ENCODE assay signal across 8 mouse cellular contexts in the genomic region with DNA sequence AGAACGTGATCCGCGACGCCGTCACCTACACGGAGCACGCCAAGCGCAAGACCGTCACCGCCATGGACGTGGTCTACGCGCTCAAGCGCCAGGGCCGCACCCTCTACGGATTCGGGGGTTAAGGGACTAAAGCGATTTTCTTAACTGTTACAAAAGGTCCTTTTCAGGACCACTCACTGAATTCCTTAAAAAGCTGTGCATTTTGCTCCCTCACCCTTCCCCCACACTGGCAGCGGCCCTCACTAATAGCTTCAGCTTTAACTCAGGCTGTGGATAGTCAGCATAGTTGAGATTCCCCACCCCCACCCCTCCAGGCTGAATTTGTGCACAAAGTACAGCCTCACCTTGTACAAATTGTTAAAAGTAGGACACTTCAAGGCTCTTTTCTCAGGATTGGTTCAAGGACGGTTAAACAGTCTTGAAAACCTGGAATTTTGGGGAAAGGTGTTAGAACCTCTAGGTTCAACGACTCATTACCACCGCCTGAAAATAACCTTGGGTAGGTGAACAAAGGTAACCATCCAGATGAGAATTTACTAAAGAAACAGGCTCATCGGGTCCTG. TPM values are rescaled to one million over a fixed set of nuclear protein-coding genes. Genes with fewer than 3 reads are reported as not detected.
A peak's percentile ranks its signal among the peaks of the same experiment; 100 is the strongest.
DNase-seq lines count a peak whose midpoint lies in the region; ATAC-seq lines count a peak whose summit lies in the region.

No protein-coding gene starts in this region.

- no peaks in the 10 kb centered on the region for H3K27me3 ChIP-seq in heart, embryonic 10.5 days (ENCODE audit: insufficient read depth, poor library complexity, severe bottlenecking)
- H3K27me3 ChIP-seq in embryonic facial prominence, embryonic 13.5 days: no peaks in the 10 kb centered on the region
- H3K27me3 ChIP-seq in limb, embryonic 12.5 days: no peaks in the 10 kb centered on the region
- H3K27me3 ChIP-seq in neural tube, embryonic 12.5 days (replicated peaks): no peaks in the 10 kb centered on the region

- WGBS in heart, embryonic 10.5 days: 3% methylated on average over 18 of the region's 23 CpGs
- under 1% methylated on average over 16 of the region's 23 CpGs for WGBS in embryonic facial prominence, embryonic 13.5 days
- WGBS in limb, embryonic 12.5 days: 2% methylated on average over 17 of the region's 23 CpGs
- 2% methylated on average over 21 of the region's 23 CpGs for WGBS in neural tube, embryonic 12.5 days

- peaks cover 13% of the 10 kb centered on the region for H3K4me1 ChIP-seq in heart, embryonic 10.5 days
- peaks cover 17% of the 10 kb centered on the region for H3K4me1 ChIP-seq in embryonic facial prominence, embryonic 13.5 days
- peaks cover 16% of the 10 kb centered on the region for H3K4me1 ChIP-seq in limb, embryonic 12.5 days (replicated peaks)
- H3K4me1 ChIP-seq in neural tube, embryonic 12.5 days: peaks cover 9% of the 10 kb centered on the region; the same call in 1 of the 2 replicates

- peak overlapping the region; percentile 59 for H3K4me3 ChIP-seq in heart, embryonic 10.5 days
- H3K4me3 ChIP-seq in embryonic facial prominence, embryonic 13.5 days: peak overlapping the region; percentile 46
- H3K4me3 ChIP-seq in limb, embryonic 12.5 days (replicated peaks): peak overlapping the region; percentile 43
- peak overlapping the region; percentile 28 for H3K4me3 ChIP-seq in neural tube, embryonic 12.5 days

- DNase-seq in heart, embryonic 10.5 days (ENCODE audit: low spot score): peak; percentile 81
- no peak for DNase-seq in heart, postnatal 4 days
- peak; percentile 75 for DNase-seq in A20 (ENCODE audit: low read depth, low spot score)
- DNase-seq in frontal cortex, postnatal 36 days (ENCODE audit: low spot score in 2 of 2): no peak
- no peak for DNase-seq in adrenal gland, postnatal 25 days

- peak overlapping the region; percentile 80 for H3K4me2 ChIP-seq in embryonic facial prominence, embryonic 13.5 days
- peak overlapping the region; percentile 79 for H3K4me2 ChIP-seq in limb, embryonic 12.5 days
- peak overlapping the region; percentile 62 for H3K4me2 ChIP-seq in neural tube, embryonic 12.5 days (replicated peaks)

- H3K27ac ChIP-seq in heart, embryonic 10.5 days: peak overlapping the region; percentile 87
- H3K27ac ChIP-seq in embryonic facial prominence, embryonic 13.5 days: peak overlapping the region; percentile 94
- H3K27ac ChIP-seq in limb, embryonic 12.5 days: peak overlapping the region; percentile 96
- H3K27ac ChIP-seq in neural tube, embryonic 12.5 days: peak overlapping the region; percentile 46; the same call in 1 of the 2 replicates

- H3K36me3 ChIP-seq in heart, embryonic 10.5 days: no peaks in the 10 kb centered on the region
- no peaks in the 10 kb centered on the region for H3K36me3 ChIP-seq in embryonic facial prominence, embryonic 13.5 days
- no peaks in the 10 kb centered on the region for H3K36me3 ChIP-seq in limb, embryonic 12.5 days
- no peaks in the 10 kb centered on the region for H3K36me3 ChIP-seq in neural tube, embryonic 12.5 days

- no peaks in the 10 kb centered on the region for H3K9me3 ChIP-seq in heart, embryonic 10.5 days
- H3K9me3 ChIP-seq in embryonic facial prominence, embryonic 13.5 days: no peaks in the 10 kb centered on the region
- no peaks in the 10 kb centered on the region for H3K9me3 ChIP-seq in limb, embryonic 12.5 days
- H3K9me3 ChIP-seq in neural tube, embryonic 12.5 days: no peaks in the 10 kb centered on the region

- H3K9ac ChIP-seq in embryonic facial prominence, embryonic 13.5 days: peak overlapping the region; percentile 77
- peak overlapping the region; percentile 65 for H3K9ac ChIP-seq in limb, embryonic 12.5 days (replicated peaks)
- H3K9ac ChIP-seq in neural tube, embryonic 12.5 days: peak overlapping the region; percentile 44

- ATAC-seq in embryonic facial prominence, embryonic 13.5 days (ENCODE audit: insufficient number of reproducible peaks, insufficient read depth, low FRiP score, low TSS enrichment, low read depth): no peak; the same call in 1 of the 2 replicates
- peak; percentile 10; the same call in 1 of the 2 replicates for ATAC-seq in limb, embryonic 12.5 days (ENCODE audit: insufficient number of reproducible peaks, insufficient read depth, low FRiP score, low TSS enrichment, low read depth)
- ATAC-seq in neural tube, embryonic 12.5 days (ENCODE audit: low FRiP score, low read depth): no peak

RNA-seq across cellular contexts. Expression of gene Hist1h4b, which starts 0.5 kb away (rescaled TPM):
- polyA plus RNA-seq in heart, embryonic 10.5 days (2016; fragmentation: Nextera tagmentation; extraction: Ambion mirVana): 3.4 and 4.4 TPM in 2 replicates
- total RNA-seq in heart, postnatal 4 days (2021): 100 to 1,000 TPM; 312 to 320 TPM
- 7.6 and 9.2 TPM in 2 replicates for polyA plus RNA-seq in embryonic facial prominence, embryonic 13.5 days (2015; fragmentation: Nextera tagmentation; extraction: Ambion mirVana)
- polyA plus RNA-seq in limb, embryonic 12.5 days (2016; fragmentation: Nextera tagmentation; extraction: Ambion mirVana): 9.1 and 10.7 TPM in 2 replicates
- 4.5 and 6.1 TPM in 2 replicates for polyA plus RNA-seq in neural tube, embryonic 12.5 days (2016; fragmentation: Nextera tagmentation; extraction: Ambion mirVana)
- 127 and 163 TPM in 2 replicates for total RNA-seq in adrenal gland, postnatal 25 days (2021)

RNA-seq across cellular contexts. Expression of gene Hist1h4a, which starts 3.7 kb away (rescaled TPM):
- 0.28 TPM in 1 of 2 replicates, not detected in the other for polyA plus RNA-seq in heart, embryonic 10.5 days (2016; fragmentation: Nextera tagmentation; extraction: Ambion mirVana)
- 100 to 1,000 TPM; 433 to 442 TPM for total RNA-seq in heart, postnatal 4 days (2021)
- not detected in 2 replicates for polyA plus RNA-seq in embryonic facial prominence, embryonic 13.5 days (2015; fragmentation: Nextera tagmentation; extraction: Ambion mirVana)
- polyA plus RNA-seq in limb, embryonic 12.5 days (2016; fragmentation: Nextera tagmentation; extraction: Ambion mirVana): 1.2 and 1.4 TPM in 2 replicates
- 1.0 TPM in 1 of 2 replicates, not detected in the other for polyA plus RNA-seq in neural tube, embryonic 12.5 days (2016; fragmentation: Nextera tagmentation; extraction: Ambion mirVana)
- 73.8 and 80.4 TPM in 2 replicates for total RNA-seq in adrenal gland, postnatal 25 days (2021)

RNA-seq across cellular contexts. Expression of gene Hist1h3a, which starts 4.9 kb away (rescaled TPM):
- polyA plus RNA-seq in heart, embryonic 10.5 days (2016; fragmentation: Nextera tagmentation; extraction: Ambion mirVana): 2.0 and 3.2 TPM in 2 replicates
- total RNA-seq in heart, postnatal 4 days (2021): 100 to 1,000 TPM; 440 to 473 TPM
- 5.8 and 8.6 TPM in 2 replicates for polyA plus RNA-seq in embryonic facial prominence, embryonic 13.5 days (2015; fragmentation: Nextera tagmentation; extraction: Ambion mirVana)
- 11.9 and 12.8 TPM in 2 replicates for polyA plus RNA-seq in limb, embryonic 12.5 days (2016; fragmentation: Nextera tagmentation; extraction: Ambion mirVana)
- 3.5 and 3.6 TPM in 2 replicates for polyA plus RNA-seq in neural tube, embryonic 12.5 days (2016; fragmentation: Nextera tagmentation; extraction: Ambion mirVana)
- 78.8 and 80.4 TPM in 2 replicates for total RNA-seq in adrenal gland, postnatal 25 days (2021)

RNA-seq across cellular contexts. Expression of gene Hist1h3b, which starts 5.2 kb away (rescaled TPM):
- 2.6 and 3.2 TPM in 2 replicates for polyA plus RNA-seq in heart, embryonic 10.5 days (2016; fragmentation: Nextera tagmentation; extraction: Ambion mirVana)
- 100 to 1,000 TPM; 568 to 625 TPM for total RNA-seq in heart, postnatal 4 days (2021)
- polyA plus RNA-seq in embryonic facial prominence, embryonic 13.5 days (2015; fragmentation: Nextera tagmentation; extraction: Ambion mirVana): 15.6 and 18.1 TPM in 2 replicates
- polyA plus RNA-seq in limb, embryonic 12.5 days (2016; fragmentation: Nextera tagmentation; extraction: Ambion mirVana): 17.7 and 30.1 TPM in 2 replicates
- polyA plus RNA-seq in neural tube, embryonic 12.5 days (2016; fragmentation: Nextera tagmentation; extraction: Ambion mirVana): 5.8 and 10.0 TPM in 2 replicates
- total RNA-seq in adrenal gland, postnatal 25 days (2021): 94.0 and 112 TPM in 2 replicates

RNA-seq across cellular contexts. Expression of gene Hist1h1a, which starts 6.2 kb away (rescaled TPM):
- 1.2 and 1.4 TPM in 2 replicates for polyA plus RNA-seq in heart, embryonic 10.5 days (2016; fragmentation: Nextera tagmentation; extraction: Ambion mirVana)
- 100 to 1,000 TPM; 219 to 236 TPM for total RNA-seq in heart, postnatal 4 days (2021)
- polyA plus RNA-seq in embryonic facial prominence, embryonic 13.5 days (2015; fragmentation: Nextera tagmentation; extraction: Ambion mirVana): 4.5 and 5.9 TPM in 2 replicates
- polyA plus RNA-seq in limb, embryonic 12.5 days (2016; fragmentation: Nextera tagmentation; extraction: Ambion mirVana): 6.3 and 7.4 TPM in 2 replicates
- 1.5 and 3.0 TPM in 2 replicates for polyA plus RNA-seq in neural tube, embryonic 12.5 days (2016; fragmentation: Nextera tagmentation; extraction: Ambion mirVana)
- 76.4 and 84.2 TPM in 2 replicates for total RNA-seq in adrenal gland, postnatal 25 days (2021)

Comparison
In these comparisons a context has a peak if more than half of its experiments do, and no peak if none do; other contexts are left out.
1. DNase-seq: peak in heart, embryonic 10.5 days (single experiment) and A20 (single experiment); none in heart, postnatal 4 days (single experiment), frontal cortex, postnatal 36 days (0 of 2) and adrenal gland, postnatal 25 days (single experiment).
2. H3K27ac ChIP-seq: peak in every context shown above with its lines; median percentile 96 in limb, embryonic 12.5 days; 94 in embryonic facial prominence, embryonic 13.5 days; 87 in heart, embryonic 10.5 days; 46 in neural tube, embryonic 12.5 days.
3. Peak in every context shown above with its lines, with median percentiles within 50 percentile points of each other: H3K4me3 ChIP-seq, H3K4me2 ChIP-seq and H3K9ac ChIP-seq.